ENCODE assay signal across 23 mouse cellular contexts in the genomic region with DNA sequence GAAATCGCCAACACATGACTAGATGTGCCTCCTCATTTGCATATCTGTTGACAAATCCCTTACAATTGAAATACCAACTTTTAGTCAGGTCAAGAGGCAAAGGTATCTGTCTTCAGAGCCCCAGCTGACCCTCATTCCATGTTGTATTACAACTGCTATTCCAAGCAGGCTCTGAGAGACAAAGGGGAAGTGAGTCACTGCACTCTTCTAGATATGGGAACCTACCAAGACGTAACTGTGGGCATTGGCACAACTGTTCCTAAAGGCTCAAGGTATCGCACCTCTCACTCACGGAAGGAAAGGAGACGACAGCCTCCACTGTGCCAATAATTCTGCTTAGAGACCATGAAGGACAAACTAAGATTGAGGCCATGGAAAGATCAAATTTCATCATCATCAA.
DNase-seq lines count a peak whose midpoint lies in the region; ATAC-seq lines count a peak whose summit lies in the region.
"Had no signal": no experiment of that assay in that cellular context is flagged by ENCODE, and none has a peak within 500 bp of the region (broad histone marks: within the 10 kb centered on the region; RNA-seq: fewer than 3 reads in every experiment).

No protein-coding gene starts in this region.

- no peaks in the 10 kb centered on the region for H3K9me3 ChIP-seq in limb, embryonic 10.5 days (replicated peaks)
- H3K9me3 ChIP-seq in midbrain, embryonic 10.5 days (replicated peaks) = no peaks in the 10 kb centered on the region
- H3K9me3 ChIP-seq: embryonic facial prominence, embryonic 12.5 days; embryonic facial prominence, embryonic 15.5 days; heart, embryonic 13.5 days; hindbrain, embryonic 12.5 days; intestine, embryonic 15.5 days had no signal

- peaks cover 45% of the 10 kb centered on the region for H3K4me1 ChIP-seq in limb, embryonic 10.5 days
- no peaks in the 10 kb centered on the region; the same call in 1 of the 2 replicates for H3K4me1 ChIP-seq in midbrain, embryonic 10.5 days
- H3K4me1 ChIP-seq: embryonic facial prominence, embryonic 15.5 days; heart, embryonic 13.5 days; intestine, embryonic 15.5 days had no signal

- peak; percentile 91 for ATAC-seq in granulocyte monocyte progenitor cell, adult 5-6 weeks (replicated peaks; ENCODE audit: poor library complexity, severe bottlenecking)
- ATAC-seq in megakaryocyte, adult 5-6 weeks (ENCODE audit: poor library complexity, severe bottlenecking) = peak; percentile 69
- ATAC-seq: CD4-positive, CD25-positive, alpha-beta regulatory T cell, adult 4 months; forebrain, embryonic 14.5 days; hindbrain, embryonic 16.5 days; intestine, embryonic 15.5 days had no signal

- DNase-seq in limb, embryonic 10.5 days (ENCODE audit: low spot score) = no peak
- DNase-seq in cerebellum, adult 11 months = no peak
- no peak for DNase-seq in midbrain, embryonic 10.5 days (ENCODE audit: low spot score)
- DNase-seq in urinary bladder, adult 2 months (ENCODE audit: low spot score) = no peak
- DNase-seq: adrenal gland, adult 2 months; adrenal gland, postnatal 25 days; cerebellum, adult 18-20 months; cerebellum, adult 9-10 months; cerebellum, postnatal 14 days; gastrocnemius, postnatal 36 days; heart, adult 18-20 months; heart, postnatal 14 days; heart, postnatal 4 days had no signal

- no peaks in the 10 kb centered on the region for H3K27me3 ChIP-seq in limb, embryonic 10.5 days (ENCODE audit: low read depth, poor library complexity, severe bottlenecking)
- H3K27me3 ChIP-seq in midbrain, embryonic 10.5 days (ENCODE audit: low read depth, poor library complexity, severe bottlenecking) = no peaks in the 10 kb centered on the region
- H3K27me3 ChIP-seq: embryonic facial prominence, embryonic 12.5 days; embryonic facial prominence, embryonic 15.5 days; heart, embryonic 13.5 days; hindbrain, embryonic 12.5 days; intestine, embryonic 15.5 days had no signal

- H3K27ac ChIP-seq in limb, embryonic 10.5 days = peak overlapping the region; percentile 79
- H3K27ac ChIP-seq in midbrain, embryonic 10.5 days (replicated peaks) = no peak overlapping the region
- H3K27ac ChIP-seq: embryonic facial prominence, embryonic 12.5 days; embryonic facial prominence, embryonic 15.5 days; heart, embryonic 13.5 days; hindbrain, embryonic 12.5 days; intestine, embryonic 15.5 days had no signal

- H3K4me3 ChIP-seq in limb, embryonic 10.5 days = no peak overlapping the region
- no peak overlapping the region for H3K4me3 ChIP-seq in midbrain, embryonic 10.5 days
- H3K4me3 ChIP-seq: embryonic facial prominence, embryonic 12.5 days; embryonic facial prominence, embryonic 15.5 days; heart, embryonic 13.5 days; hindbrain, embryonic 12.5 days; intestine, embryonic 15.5 days had no signal

- no peaks in the 10 kb centered on the region for H3K36me3 ChIP-seq in limb, embryonic 10.5 days
- H3K36me3 ChIP-seq in midbrain, embryonic 10.5 days = no peaks in the 10 kb centered on the region
- H3K36me3 ChIP-seq: embryonic facial prominence, embryonic 12.5 days; embryonic facial prominence, embryonic 15.5 days; heart, embryonic 13.5 days; hindbrain, embryonic 12.5 days; intestine, embryonic 15.5 days had no signal

- WGBS in limb, embryonic 10.5 days = 87% methylated on average over 5 of the region's 5 CpGs
- 89% methylated on average over 5 of the region's 5 CpGs for WGBS in midbrain, embryonic 10.5 days
